Comparison of ENCODE assay signal across 28 mouse cellular contexts in the genomic region with DNA sequence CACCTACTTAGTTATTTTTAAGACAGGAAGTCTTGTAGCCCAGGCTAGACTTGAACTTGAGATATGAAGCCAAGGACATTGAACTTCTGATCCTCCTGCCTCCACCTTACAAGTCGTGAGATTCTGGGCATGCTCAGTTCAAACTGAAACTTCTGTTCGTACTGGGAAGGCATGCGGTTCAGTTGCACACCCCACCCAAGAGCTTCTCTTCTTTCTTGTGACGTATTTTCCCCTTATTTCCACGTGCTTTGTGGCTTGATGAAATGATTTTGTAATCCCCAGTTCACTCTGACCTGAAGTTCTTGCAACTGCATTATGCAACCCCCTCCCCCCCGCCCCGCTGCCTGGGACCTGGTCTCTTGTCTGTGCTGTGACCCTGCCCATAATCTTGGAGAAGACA. TPM values are rescaled to one million over a fixed set of nuclear protein-coding genes. Genes with fewer than 3 reads are reported as not detected.
DNase-seq lines count a peak whose midpoint lies in the region; ATAC-seq lines count a peak whose summit lies in the region.
"Had no signal": no experiment of that assay in that cellular context is flagged by ENCODE, and none has a peak within 500 bp of the region (broad histone marks: within the 10 kb centered on the region; RNA-seq: fewer than 3 reads in every experiment).

No protein-coding gene starts in this region.

- peak; percentile 18 for ATAC-seq in CD4-positive, CD25-positive, alpha-beta regulatory T cell, adult 4 months
- ATAC-seq in common myeloid progenitor, adult 5-6 weeks (replicated peaks; ENCODE audit: low read depth, poor library complexity, severe bottlenecking) = peak; percentile 62
- ATAC-seq in monocyte, adult 5-6 weeks (replicated peaks; ENCODE audit: insufficient number of reproducible peaks, low FRiP score, low TSS enrichment, poor library complexity, severe bottlenecking) = peak; percentile 73
- no peak for ATAC-seq in kidney, embryonic 16.5 days (ENCODE audit: low FRiP score, low TSS enrichment)
- ATAC-seq: forebrain, embryonic 16.5 days; intestine, postnatal 0 days; midbrain, embryonic 15.5 days; Patski had no signal

- peak; percentile 46 for DNase-seq in lung, postnatal 36 days
- DNase-seq in lung, postnatal 14 days = no peak
- DNase-seq in adrenal gland, adult 8-10 months = no peak
- DNase-seq in layer of hippocampus, adult 9-11 months = no peak
- DNase-seq: adrenal gland, adult 2 months; cerebellum, adult 9-10 months; gastrocnemius, postnatal 10 days; heart, adult 18-20 months; heart, postnatal 10 days; right cerebral cortex, adult 18-20 months; right cerebral cortex, postnatal 4 days had no signal

- WGBS in kidney, embryonic 16.5 days = 83% methylated on average over 7 of the region's 7 CpGs

- no peaks in the 10 kb centered on the region for H3K4me1 ChIP-seq in kidney, embryonic 16.5 days (ENCODE audit: insufficient read depth, low read length)
- H3K4me1 ChIP-seq: forebrain, embryonic 10.5 days; heart, embryonic 12.5 days; midbrain, embryonic 15.5 days had no signal

- H3K4me3 ChIP-seq in kidney, embryonic 16.5 days (ENCODE audit: low read length) = no peak overlapping the region
- H3K4me3 ChIP-seq: forebrain, embryonic 10.5 days; heart, embryonic 12.5 days; kidney, embryonic 15.5 days; midbrain, embryonic 15.5 days; myocyte had no signal

- no peaks in the 10 kb centered on the region for H3K9me3 ChIP-seq in kidney, embryonic 16.5 days (ENCODE audit: low read length)
- H3K9me3 ChIP-seq: forebrain, embryonic 10.5 days; kidney, embryonic 15.5 days; midbrain, embryonic 15.5 days had no signal

- no peaks in the 10 kb centered on the region for H3K36me3 ChIP-seq in kidney, embryonic 16.5 days (ENCODE audit: insufficient read depth, low read length)
- H3K36me3 ChIP-seq: forebrain, embryonic 10.5 days; heart, embryonic 12.5 days; kidney, embryonic 15.5 days; midbrain, embryonic 15.5 days had no signal

- H3K27ac ChIP-seq in kidney, embryonic 16.5 days (ENCODE audit: low read length) = no peak overlapping the region
- H3K27ac ChIP-seq: forebrain, embryonic 10.5 days; hindbrain, postnatal 0 days; kidney, embryonic 15.5 days; liver, embryonic 14.5 days; midbrain, embryonic 15.5 days; stomach, postnatal 0 days had no signal

- no peaks in the 10 kb centered on the region for H3K27me3 ChIP-seq in kidney, embryonic 16.5 days (ENCODE audit: insufficient read depth, low read length)
- H3K27me3 ChIP-seq: heart, embryonic 12.5 days; kidney, embryonic 15.5 days; midbrain, embryonic 15.5 days; Patski had no signal

- H3K4me2 ChIP-seq in kidney, embryonic 16.5 days (replicated peaks; ENCODE audit: low read depth, low read length) = no peak overlapping the region
- H3K4me2 ChIP-seq: heart, embryonic 12.5 days; kidney, embryonic 15.5 days; midbrain, embryonic 15.5 days had no signal

- no peak overlapping the region for H3K9ac ChIP-seq in kidney, embryonic 16.5 days (replicated peaks; ENCODE audit: low read length)
- H3K9ac ChIP-seq: heart, embryonic 12.5 days; kidney, embryonic 15.5 days; liver, embryonic 14.5 days; midbrain, embryonic 15.5 days had no signal

RNA-seq across cellular contexts. Expression of a gene that starts 10.6 kb away (rescaled TPM):
- polyA plus RNA-seq in CD4-positive, CD25-positive, alpha-beta regulatory T cell, adult 4 months (2017; shearing (Covaris generic)) = 1,000 to 10,000 TPM; 1,918 to 1,991 TPM
- 216 and 242 TPM in 2 replicates for total RNA-seq in common myeloid progenitor, adult 5-6 weeks (2017)
- total RNA-seq in monocyte, adult 5-6 weeks (2017) = 930 to 1,250 TPM (median 1,146 TPM) in 3 replicates
- polyA plus RNA-seq in kidney, embryonic 16.5 days (2015; fragmentation: Nextera tagmentation; extraction: Ambion mirVana) = 32.6 and 34.0 TPM in 2 replicates
- 10 to 100 TPM; 53.1 to 81.6 (median 58.8) TPM for total RNA-seq in adrenal gland, adult 8-10 months (2022)

RNA-seq across cellular contexts. Expression of a gene that starts 19.5 kb away (rescaled TPM):
- polyA plus RNA-seq in CD4-positive, CD25-positive, alpha-beta regulatory T cell, adult 4 months (2017; shearing (Covaris generic)) = not detected
- total RNA-seq in common myeloid progenitor, adult 5-6 weeks (2017) = not detected in 2 replicates
- not detected in 3 replicates for total RNA-seq in monocyte, adult 5-6 weeks (2017)
- polyA plus RNA-seq in kidney, embryonic 16.5 days (2015; fragmentation: Nextera tagmentation; extraction: Ambion mirVana) = 11.1 and 11.4 TPM in 2 replicates
- total RNA-seq in adrenal gland, adult 8-10 months (2022) = 1 to 10 TPM; 2.0 to 4.1 (median 2.3) TPM
- total RNA-seq: ES-E14 had no signal
- polyA plus RNA-seq: myocyte, Patski had no signal

RNA-seq across cellular contexts. Expression of a gene that starts 25.3 kb away (rescaled TPM):
- polyA plus RNA-seq in CD4-positive, CD25-positive, alpha-beta regulatory T cell, adult 4 months (2017; shearing (Covaris generic)) = not detected
- 2.7 and 4.2 TPM in 2 replicates for total RNA-seq in common myeloid progenitor, adult 5-6 weeks (2017)
- total RNA-seq in monocyte, adult 5-6 weeks (2017) = not detected in 3 replicates
- polyA plus RNA-seq in kidney, embryonic 16.5 days (2015; fragmentation: Nextera tagmentation; extraction: Ambion mirVana) = 45.7 and 48.3 TPM in 2 replicates
- 100 to 1,000 TPM; 110 to 212 (median 163) TPM for total RNA-seq in adrenal gland, adult 8-10 months (2022)
- total RNA-seq: ES-E14 had no signal
- polyA plus RNA-seq: Patski had no signal

RNA-seq across cellular contexts. Expression of a gene that starts 27.4 kb away (rescaled TPM):
- polyA plus RNA-seq in CD4-positive, CD25-positive, alpha-beta regulatory T cell, adult 4 months (2017; shearing (Covaris generic)) = not detected
- total RNA-seq in common myeloid progenitor, adult 5-6 weeks (2017) = not detected in 2 replicates
- 0.21 to 0.49 TPM (median 0.38 TPM) in 3 replicates for total RNA-seq in monocyte, adult 5-6 weeks (2017)
- 0.32 and 0.33 TPM in 2 replicates for polyA plus RNA-seq in kidney, embryonic 16.5 days (2015; fragmentation: Nextera tagmentation; extraction: Ambion mirVana)
- 1 to 10 TPM; 2.8 to 8.8 (median 4.2) TPM for total RNA-seq in adrenal gland, adult 8-10 months (2022)
- polyA plus RNA-seq: myocyte; neural tube, embryonic 14.5 days had no signal

RNA-seq across cellular contexts. Expression of a gene that starts 44.8 kb away (rescaled TPM):
- polyA plus RNA-seq in CD4-positive, CD25-positive, alpha-beta regulatory T cell, adult 4 months (2017; shearing (Covaris generic)) = under 1 TPM in 1 of 2 experiments, not detected in 1; 0.27 TPM
- total RNA-seq in common myeloid progenitor, adult 5-6 weeks (2017) = not detected in 2 replicates
- 0.29 TPM in 1 of 3 replicates, not detected in the others for total RNA-seq in monocyte, adult 5-6 weeks (2017)
- polyA plus RNA-seq in kidney, embryonic 16.5 days (2015; fragmentation: Nextera tagmentation; extraction: Ambion mirVana) = 15.0 and 19.0 TPM in 2 replicates
- total RNA-seq in adrenal gland, adult 8-10 months (2022) = 1 to 10 TPM in 1 of 4 experiments, under 1 TPM in 3; 0.73 to 1.3 (median 0.86) TPM
- total RNA-seq: hindbrain, postnatal 0 days had no signal
- polyA plus RNA-seq: midbrain, embryonic 15.5 days; neural tube, embryonic 14.5 days; Patski had no signal

Comparison
In these comparisons a context has a peak if more than half of its experiments do, and no peak if none do; other contexts are left out.
1. RNA of a gene that starts 25.3 kb away (total RNA-seq): 110 to 212 TPM in adrenal gland, adult 8-10 months; 2.7 to 4.2 TPM in common myeloid progenitor, adult 5-6 weeks and not detected in monocyte, adult 5-6 weeks; every median in the first group is over 10 times any median in the second.